Mouse (Mus musculus) lung, adult 2 months (tissue): ENCODE results near the gene Tnc.

Source experiments
- CTCF ChIP-seq: fragments of 200-500 bp; IDR thresholded peaks from 2 replicates; pipeline ENCODE4 v1.5.1; 2011; ENCODE audit warnings: mild to moderate bottlenecking, low read length, control low read depth; ENCODE audit not compliant: insufficient read depth
- POLR2A ChIP-seq: fragments of 200-500 bp; IDR thresholded peaks from 2 replicates; pipeline ENCODE4 v1.6.1; 2011; ENCODE audit warnings: low read depth, mild to moderate bottlenecking, control low read depth, low read length, borderline replicate concordance; ENCODE audit errors: extremely low read depth

GRCm38 (mm10) chr4:63980211-63980794 lies 66.5 kb downstream of the Tnc start:
- TF ChIP-seq CTCF (no peak), POLR2A (no peak)
